In genomic region chr3:58418724-58419705, GRCm38 (mm10) we compare ENCODE assay signal across 8 mouse cellular contexts. TPM values are rescaled to one million over a fixed set of nuclear protein-coding genes. Genes with fewer than 3 reads are reported as not detected.
DNase-seq lines count a peak whose midpoint lies in the region; ATAC-seq and TF ChIP-seq lines count a peak whose summit lies in the region.

No protein-coding gene starts in this region.

- H3K9ac ChIP-seq in liver, adult 2 months (ENCODE audit: low read depth, low read length), result no peak overlapping the region
- peak overlapping the region; percentile 7; the same call in 1 of the 2 replicates for H3K9ac ChIP-seq in embryonic facial prominence, embryonic 11.5 days (replicated peaks; ENCODE audit: low read length)
- no peak overlapping the region for H3K9ac ChIP-seq in intestine, embryonic 15.5 days

- H3K79me2 ChIP-seq in liver, adult 2 months (ENCODE audit: control insufficient read depth, insufficient read depth, low read length), result peaks cover 24% of the 10 kb centered on the region; the same call in 1 of the 2 replicates
- peaks cover 84% of the 10 kb centered on the region for H3K79me2 ChIP-seq in myocyte (ENCODE audit: control insufficient read depth, insufficient read depth)

- no peaks in the 10 kb centered on the region for H3K9me3 ChIP-seq in embryonic facial prominence, embryonic 11.5 days (replicated peaks; ENCODE audit: control insufficient read depth, low read length)
- no peaks in the 10 kb centered on the region for H3K9me3 ChIP-seq in intestine, embryonic 15.5 days

- no peaks in the 10 kb centered on the region for H3K27me3 ChIP-seq in liver, adult 2 months (ENCODE audit: control insufficient read depth, insufficient read depth, low read length)
- no peaks in the 10 kb centered on the region for H3K27me3 ChIP-seq in embryonic facial prominence, embryonic 11.5 days (ENCODE audit: control insufficient read depth, insufficient read depth, low read length)
- H3K27me3 ChIP-seq in intestine, embryonic 15.5 days (replicated peaks), result no peaks in the 10 kb centered on the region
- no peaks in the 10 kb centered on the region for H3K27me3 ChIP-seq in myocyte (ENCODE audit: control insufficient read depth, insufficient read depth, insufficient read length)

- H3ac ChIP-seq in myocyte (ENCODE audit: control insufficient read depth, insufficient read length), result no peak overlapping the region

- no peak for TF ChIP-seq CTCF in liver, adult 2 months (IDR thresholded peaks at IDR 0.05; ENCODE audit: low read depth, low read length)

- H3K4me2 ChIP-seq in embryonic facial prominence, embryonic 11.5 days (ENCODE audit: low read depth, low read length), result peak overlapping the region; percentile 64
- peak overlapping the region; percentile 85 for H3K4me2 ChIP-seq in intestine, embryonic 15.5 days (replicated peaks)
- peak overlapping the region; percentile 74 for H3K4me2 ChIP-seq in myocyte (ENCODE audit: low read depth)

- H3K4me3 ChIP-seq in liver, adult 2 months (ENCODE audit: insufficient read depth, low read depth, low read length), result peak overlapping the region; percentile 9; the same call in 1 of the 2 replicates
- H3K4me3 ChIP-seq in embryonic facial prominence, embryonic 11.5 days (ENCODE audit: low read depth, low read length), result peak overlapping the region; percentile 34
- peak overlapping the region; percentile 20 for H3K4me3 ChIP-seq in intestine, embryonic 15.5 days (replicated peaks)
- H3K4me3 ChIP-seq in myocyte, result peak overlapping the region; percentile 65

- no peak for TF ChIP-seq POLR2A in liver, adult 2 months (IDR thresholded peaks at IDR 0.05; ENCODE audit: extremely low read depth, insufficient read depth, low read length)
- TF ChIP-seq POLR2A in myocyte (IDR thresholded peaks at IDR 0.05; ENCODE audit: insufficient read length, low read depth), result no peak

- peaks cover 2% of the 10 kb centered on the region; the same call in 1 of the 2 replicates for H3K36me3 ChIP-seq in liver, adult 2 months (ENCODE audit: control insufficient read depth, insufficient read depth, low read length)
- H3K36me3 ChIP-seq in embryonic facial prominence, embryonic 11.5 days (replicated peaks; ENCODE audit: control insufficient read depth, insufficient read depth, low read depth, low read length), result no peaks in the 10 kb centered on the region
- no peaks in the 10 kb centered on the region for H3K36me3 ChIP-seq in intestine, embryonic 15.5 days
- H3K36me3 ChIP-seq in myocyte (ENCODE audit: control insufficient read depth, insufficient read depth), result peaks cover 12% of the 10 kb centered on the region

- peak; percentile 45 for DNase-seq in liver, adult 2 months (ENCODE audit: extremely low read depth, low read depth, low spot score)
- DNase-seq in liver, result no peak
- DNase-seq in embryonic facial prominence, embryonic 11.5 days (ENCODE audit: low spot score), result no peak
- no peak for DNase-seq in left cerebral cortex, adult 18-20 months (ENCODE audit: low spot score in 2 of 2)
- DNase-seq in urinary bladder, postnatal 4 days (ENCODE audit: low spot score in 2 of 2), result no peak
- DNase-seq in cerebellum, postnatal 10 days, result no peak

- no peak for ATAC-seq in embryonic facial prominence, embryonic 11.5 days (replicated peaks; ENCODE audit: insufficient number of reproducible peaks, low FRiP score, low TSS enrichment, low read depth)
- no peak for ATAC-seq in intestine, embryonic 15.5 days

- peaks cover 7% of the 10 kb centered on the region; the same call in 1 of the 2 replicates for H3K4me1 ChIP-seq in liver, adult 2 months (ENCODE audit: control insufficient read depth, insufficient read depth, low read length)
- no peaks in the 10 kb centered on the region for H3K4me1 ChIP-seq in embryonic facial prominence, embryonic 11.5 days (ENCODE audit: control insufficient read depth, insufficient read depth, low read length)
- H3K4me1 ChIP-seq in intestine, embryonic 15.5 days (replicated peaks), result no peaks in the 10 kb centered on the region

- H3K27ac ChIP-seq in liver, adult 2 months (replicated peaks; ENCODE audit: insufficient read depth, low read depth, low read length), result no peak overlapping the region
- no peak overlapping the region for H3K27ac ChIP-seq in embryonic facial prominence, embryonic 11.5 days (replicated peaks; ENCODE audit: low read depth, low read length)
- no peak overlapping the region for H3K27ac ChIP-seq in intestine, embryonic 15.5 days

- 13% methylated on average over 5 of the region's 5 CpGs for WGBS in liver, adult 2 months
- 36% methylated on average over 5 of the region's 5 CpGs for WGBS in embryonic facial prominence, embryonic 11.5 days
- WGBS in intestine, embryonic 15.5 days, result 26% methylated on average over 5 of the region's 5 CpGs

TF ChIP-seq in myocyte, 11 proteins besides CTCF, POLR2A, EP300 and RAD21:
- TF ChIP-seq CEBPB (IDR thresholded peaks at IDR 0.05; ENCODE audit: insufficient read depth, poor library complexity, severe bottlenecking) (peak; percentile 70; the same call in 1 of the 2 replicates), REST (IDR thresholded peaks at IDR 0.05; ENCODE audit: insufficient read depth, insufficient read length) (no peak), MAX (IDR thresholded peaks at IDR 0.05; ENCODE audit: low read depth) (no peak)
TF ChIP-seq in myocyte: peak in this region for 1.

RNA-seq across cellular contexts. Expression of gene Tsc22d2, which starts 4.5 kb away (rescaled TPM):
- total RNA-seq in liver, adult 2 months (2014; rRNA removed), result 7.2 and 7.7 TPM in 2 replicates
- 5.4 and 6.7 TPM in 2 replicates for polyA plus RNA-seq in liver, adult 2 months (2012; rRNA removed)
- 10.9 and 12.8 TPM in 2 replicates for polyA plus RNA-seq in embryonic facial prominence, embryonic 11.5 days (2014; fragmentation: Nextera tagmentation; extraction: Ambion mirVana)
- polyA plus RNA-seq in intestine, embryonic 15.5 days (2015; fragmentation: Nextera tagmentation; extraction: Ambion mirVana), result 9.0 and 10.9 TPM in 2 replicates
- polyA plus RNA-seq in myocyte (2012; fragmentation: generic; extraction: Trizol), result 14.2 TPM
- total RNA-seq in left cerebral cortex, adult 18-20 months (2021), result 10 to 100 TPM; 37.4 to 38.8 TPM

Comparison
In these comparisons a context has a peak if more than half of its experiments do, and no peak if none do; other contexts are left out.
1. H3K4me3 ChIP-seq: peak in every context shown above with its lines; median percentile 65 in myocyte; 34 in embryonic facial prominence, embryonic 11.5 days; 20 in intestine, embryonic 15.5 days; 9 in liver, adult 2 months.